Mouse (Mus musculus) stomach, postnatal 0 days (tissue): ENCODE measurements around the gene Gm21974. TPM values are rescaled to one million over a fixed set of nuclear protein-coding genes. Genes with fewer than 3 reads are reported as not detected.
"Not testable (repeated sequence)": the region's sequence is repeated elsewhere in the genome, so short reads cannot be mapped to it uniquely, and the experiment has no call there.

Experiments used
- ATAC-seq: fragments of 200-750 bp; cut with Nextera tagmentation; 2 replicates; pipeline ENCODE4 v1.8.0; 2017; ENCODE audit not compliant: low FRiP score, low TSS enrichment
- DNase-seq: peaks from one replicate; pipeline ENCODE4 v3.0.0-alpha.2; 2016; ENCODE audit warnings: low spot score
- H3K27ac ChIP-seq: fragments of 300-500 bp; sonication (generic); replicated peaks from 2 replicates; pipeline ENCODE4 v1.5.1; 2014; ENCODE audit warnings: mild to moderate bottlenecking, control low read depth
- H3K27me3 ChIP-seq: fragments of 300-500 bp; sonication (generic); 2 replicates; pipeline ENCODE4 v1.6.1; 2014; ENCODE audit warnings: low read length; ENCODE audit not compliant: control insufficient read depth, insufficient read depth
- H3K36me3 ChIP-seq: fragments of 300-500 bp; sonication (generic); 2 replicates; pipeline ENCODE4 v1.6.1; 2014; ENCODE audit warnings: low read length, mixed read lengths; ENCODE audit not compliant: control insufficient read depth, insufficient read depth
- H3K4me1 ChIP-seq: fragments of 300-500 bp; sonication (generic); replicated peaks from 2 replicates; pipeline ENCODE4 v1.6.1; 2014; ENCODE audit warnings: antibody characterized with exemption; ENCODE audit not compliant: control insufficient read depth, insufficient read depth
- H3K4me2 ChIP-seq: fragments of 300-500 bp; sonication (generic); replicated peaks from 2 replicates; pipeline ENCODE4 v1.6.1; 2014; ENCODE audit warnings: low read depth, mild to moderate bottlenecking, control low read depth, moderate library complexity
- H3K4me3 ChIP-seq: fragments of 300-500 bp; sonication (generic); 2 replicates; pipeline ENCODE4 v1.5.1; 2014; ENCODE audit warnings: low read depth, low read length, control low read depth
- H3K9ac ChIP-seq: fragments of 300-500 bp; sonication (generic); 2 replicates; pipeline ENCODE4 v1.6.1; 2014; ENCODE audit warnings: mild to moderate bottlenecking, low read length, control low read depth, mixed read lengths
- H3K9me3 ChIP-seq: fragments of 300-500 bp; sonication (generic); 2 replicates; pipeline ENCODE4 v1.6.1; 2016; ENCODE audit warnings: low read length; ENCODE audit not compliant: control insufficient read depth
- CTCF ChIP-seq: IDR thresholded peaks from 2 replicates; pipeline ENCODE4 v1.5.1; 2016; ENCODE audit warnings: antibody characterized with exemption, low read depth, mild to moderate bottlenecking, moderate library complexity
- EP300 ChIP-seq: optimal IDR thresholded peaks from 2 replicates; pipeline ENCODE3; 2016; ENCODE audit warnings: antibody characterized with exemption
- WGBS: fragments of 180-500 bp; shearing (Covaris S2); extraction: QIAGEN DNeasy Blood & Tissue Kit; methylation state at CpG from one replicate; pipeline ENCODE4 v1.1.7; 2014; 5-methylcytosine and 5-hydroxymethylcytosine counted together
- polyA plus RNA-seq: library from polyadenylated mRNA; unstranded; fragments of >200 nt; fragmentation: Nextera tagmentation; extraction: Ambion mirVana; gene quantifications from 2 replicates; pipeline ENCODE4 v1.2.1, GENCODE M21; 2015

Gene Gm21974
- polyA plus RNA-seq, 1 experiment from 2014 or later = not detected

- WGBS = 2% methylated on average over 15 of the region's 15 CpGs
- H3K9ac ChIP-seq = peak overlapping the region; percentile 72
- H3K4me3 ChIP-seq = peak overlapping the region; percentile 82
- 0 out of 2 replicates have a peak, but pooled peaks cover 5% of the 10 kb centered on the region for H3K4me1 ChIP-seq
- peak overlapping the region; percentile 90 for H3K4me2 ChIP-seq
- DNase-seq (peak; percentile 61), ATAC-seq (peak; percentile 27)
- no peak for TF ChIP-seq EP300
- no peak for TF ChIP-seq CTCF
- no peaks in the 10 kb centered on the region for H3K27me3 ChIP-seq
- peak overlapping the region; percentile 96 for H3K27ac ChIP-seq
- H3K9me3 ChIP-seq = no peaks in the 10 kb centered on the region
- peaks cover 2% of the 10 kb centered on the region; the same call in 1 of the 2 replicates for H3K36me3 ChIP-seq
These were observed 54.4 kb downstream of the Gm21974 start for GRCm38 (mm10) chr7:127840886-127841285.

- WGBS = 72% methylated on average over 2 of the region's 2 CpGs
- not testable (repeated sequence) for H3K4me2 ChIP-seq, H3K27ac ChIP-seq, H3K4me3 ChIP-seq, DNase-seq, H3K9me3 ChIP-seq, ATAC-seq, H3K36me3 ChIP-seq, H3K9ac ChIP-seq, H3K4me1 ChIP-seq, H3K27me3 ChIP-seq
- 0 out of 2 replicates have a peak, but pooled peaks have one; percentile 10 for TF ChIP-seq CTCF
These were observed 55.2 kb downstream of the Gm21974 start for GRCm38 (mm10) chr7:127840031-127840430.

GRCm38 (mm10) chr7:127837878-127838277 lies 57.4 kb downstream of the Gm21974 start:
- not testable (repeated sequence) for ATAC-seq, H3K4me2 ChIP-seq, H3K27me3 ChIP-seq, DNase-seq, H3K27ac ChIP-seq, H3K4me1 ChIP-seq, H3K36me3 ChIP-seq, H3K9me3 ChIP-seq, H3K4me3 ChIP-seq, H3K9ac ChIP-seq
- peak; percentile 8; the same call in 1 of the 2 replicates for TF ChIP-seq CTCF
- 73% methylated on average over 4 of the region's 4 CpGs for WGBS

- H3K9ac ChIP-seq = no peak overlapping the region
- TF ChIP-seq CTCF (no peak), EP300 (no peak)
- 0 out of 2 replicates have a peak, but pooled peaks cover 3% of the 10 kb centered on the region for H3K4me1 ChIP-seq
- no peak overlapping the region for H3K4me2 ChIP-seq
- DNase-seq (no peak), ATAC-seq (no peak)
- no peak overlapping the region for H3K4me3 ChIP-seq
- WGBS = 81% methylated on average over 5 of the region's 5 CpGs
- no peak overlapping the region for H3K27ac ChIP-seq
- no peaks in the 10 kb centered on the region for H3K27me3 ChIP-seq
- no peaks in the 10 kb centered on the region for H3K9me3 ChIP-seq
- H3K36me3 ChIP-seq = no peaks in the 10 kb centered on the region
These were observed 57.8 kb downstream of the Gm21974 start for GRCm38 (mm10) chr7:127837473-127837872.

Other genes with a start within 250 kb of the Gm21974 start
- 42.2 and 46.8 TPM in 2 replicates for gene Bcl7c, start 186.5 kb downstream of the Gm21974 start, polyA plus RNA-seq
- gene Ctf1, start 182.7 kb downstream of the Gm21974 start, polyA plus RNA-seq = 13.4 and 14.5 TPM in 2 replicates
- gene Ctf2, start 163.3 kb downstream of the Gm21974 start, polyA plus RNA-seq = 0.08 and 0.13 TPM in 2 replicates
- 1.1 and 1.9 TPM in 2 replicates for gene Fbxl19, start 150.9 kb downstream of the Gm21974 start, polyA plus RNA-seq
- 18.6 and 20.0 TPM in 2 replicates for gene Orai3, start 125.6 kb downstream of the Gm21974 start, polyA plus RNA-seq
- 6.9 and 8.0 TPM in 2 replicates for gene Setd1a, start 118.8 kb downstream of the Gm21974 start, polyA plus RNA-seq
- not detected in 2 replicates for gene Gm49388, start 109.8 kb downstream of the Gm21974 start, polyA plus RNA-seq
- 31.7 and 32.3 TPM in 2 replicates for gene Hsd3b7, start 94.8 kb downstream of the Gm21974 start, polyA plus RNA-seq
- gene Stx4a, start 71.2 kb downstream of the Gm21974 start, polyA plus RNA-seq = 28.4 and 28.8 TPM in 2 replicates
- 0.80 and 1.2 TPM in 2 replicates for gene Stx1b, start 70.9 kb downstream of the Gm21974 start, polyA plus RNA-seq
- 3.6 and 3.8 TPM in 2 replicates for gene Zfp646, start 19.2 kb downstream of the Gm21974 start, polyA plus RNA-seq
- 6.5 and 6.6 TPM in 2 replicates for gene Zfp668, start 18.6 kb downstream of the Gm21974 start, polyA plus RNA-seq
- 0.23 and 0.35 TPM in 2 replicates for gene Prss53, start 4.5 kb downstream of the Gm21974 start, polyA plus RNA-seq
- gene Vkorc1, start 163 bp upstream of the Gm21974 start, polyA plus RNA-seq = 123 and 130 TPM in 2 replicates
- gene Bckdk, start 8.6 kb upstream of the Gm21974 start, polyA plus RNA-seq = 102 and 106 TPM in 2 replicates
- gene Kat8, start 17.1 kb upstream of the Gm21974 start, polyA plus RNA-seq = 15.1 and 16.6 TPM in 2 replicates
- 77.4 and 85.3 TPM in 2 replicates for gene Prss8, start 34.6 kb upstream of the Gm21974 start, polyA plus RNA-seq
- 9.1 and 9.7 TPM in 2 replicates for gene Prss36, start 51.3 kb upstream of the Gm21974 start, polyA plus RNA-seq
- 124 and 130 TPM in 2 replicates for gene Fus, start 72.0 kb upstream of the Gm21974 start, polyA plus RNA-seq
- 266 and 273 TPM in 2 replicates for gene Pycard, start 98.4 kb upstream of the Gm21974 start, polyA plus RNA-seq
- 0.38 and 0.52 TPM in 2 replicates for gene Trim72, start 108.5 kb upstream of the Gm21974 start, polyA plus RNA-seq
- 0.91 and 0.99 TPM in 2 replicates for gene Itgam, start 167.2 kb upstream of the Gm21974 start, polyA plus RNA-seq
- not detected in 2 replicates for gene Gm49368, start 167.2 kb upstream of the Gm21974 start, polyA plus RNA-seq
- gene Itgax, start 234.1 kb upstream of the Gm21974 start, polyA plus RNA-seq = 0.19 and 0.22 TPM in 2 replicates